Mouse (Mus musculus) liver, adult 2 months (tissue): ENCODE data around the gene Gm11634.
"Not testable (repeated sequence)": the region's sequence is repeated elsewhere in the genome, so short reads cannot be mapped to it uniquely, and the experiment has no call there.

Experiments used
- CTCF ChIP-seq: fragments of 200-500 bp; IDR thresholded peaks from 2 replicates; pipeline ENCODE4 v1.5.1; 2011; ENCODE audit warnings: low read depth, low read length, control low read depth
- POLR2A ChIP-seq: fragments of 200-500 bp; IDR thresholded peaks from 2 replicates; pipeline ENCODE4 v1.6.1; 2011; ENCODE audit warnings: low read length, control low read depth; ENCODE audit not compliant: insufficient read depth; ENCODE audit errors: extremely low read depth

- TF ChIP-seq CTCF, POLR2A: not testable (repeated sequence)
These were observed 47.3 kb upstream of the Gm11634 start for GRCm38 (mm10) chr11:101646283-101646794.
